Mouse (Mus musculus): ENCODE data around the gene Defb23. TPM values are rescaled to one million over a fixed set of nuclear protein-coding genes. Genes with fewer than 3 reads are reported as not detected.

Defb23 gene
- polyA plus RNA-seq (2015; fragmentation: Nextera tagmentation; extraction: Ambion mirVana) = not detected in 2 replicates

DNA sequence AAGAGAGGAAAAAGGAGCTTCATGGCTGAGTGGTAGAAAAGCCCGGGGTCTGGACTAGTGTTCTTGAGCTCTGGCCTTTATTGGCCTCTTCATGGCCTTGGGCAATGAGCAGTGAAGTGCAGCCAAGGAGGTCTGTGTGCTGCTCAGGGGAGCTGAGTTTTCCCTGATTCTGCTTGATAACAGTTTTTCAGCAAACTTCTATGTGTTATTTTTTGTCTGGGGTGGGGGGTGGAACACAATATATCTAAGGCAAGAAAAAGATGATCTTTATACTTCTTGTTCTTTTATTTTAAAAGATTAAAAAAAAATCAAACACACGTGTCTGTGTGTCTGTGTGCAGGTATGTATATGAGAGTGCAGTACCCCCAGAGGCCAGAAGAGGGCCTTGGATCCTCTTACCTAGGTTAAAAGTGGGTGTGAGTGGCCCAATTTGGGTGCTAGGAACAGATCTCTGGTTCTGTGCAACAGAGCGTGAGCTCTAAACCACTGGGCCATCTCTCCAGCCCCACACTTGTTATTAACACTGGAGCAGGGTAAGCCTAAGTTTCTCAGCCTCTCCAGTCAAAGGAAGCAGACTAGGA lies at the start of gene Defb23:
Gene Defb23, minus strand, starts transcription at position 51 of the 581 bp plus-strand sequence.
- no peak for ATAC-seq (ENCODE audit: low FRiP score, low read depth)
- Histone ChIP-seq H3K27me3 (peaks cover 9% of the 10 kb centered on the region), H3K4me2 (replicated peaks) (no peak within 1 kb of the TSS), H3K4me3 (no peak within 1 kb of the TSS), H3K4me1 (0 out of 2 replicates have a peak, but pooled peaks cover under 1% of the 10 kb centered on the region), H3K27ac (no peak within 1 kb of the TSS), H3K9me3 (no peaks in the 10 kb centered on the region), H3K36me3 (no peaks in the 10 kb centered on the region), H3K9ac (no peak within 1 kb of the TSS)
- WGBS = 81% methylated on average over 3 of the region's 3 CpGs

DNA sequence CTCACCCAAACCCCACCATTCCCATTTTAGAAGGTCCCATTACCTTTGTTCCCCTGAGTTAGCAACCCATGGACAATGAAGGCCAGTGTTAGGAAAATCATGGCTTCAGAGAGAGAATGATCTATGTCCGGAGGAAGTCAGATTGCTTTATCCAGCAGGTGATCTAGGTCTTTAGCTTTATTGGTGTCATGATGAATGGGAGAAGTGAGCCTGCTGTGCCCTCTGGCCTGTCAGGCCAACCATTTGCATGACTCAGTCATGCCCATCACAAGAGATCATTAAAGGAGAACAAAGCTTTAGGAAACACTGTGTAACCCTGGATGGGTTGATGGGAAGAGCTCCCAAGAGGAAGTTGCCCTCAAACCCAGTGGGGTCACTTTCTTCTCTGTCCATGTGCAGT lies 47.2 kb upstream of the Defb23 start, which contains the start of gene Defb26:
Gene Defb26, minus strand, starts transcription at position 101 of the 400 bp plus-strand sequence.
- Histone ChIP-seq H3K9me3 (no peaks in the 10 kb centered on the region), H3K27ac (no peak within 1 kb of the TSS), H3K27me3 (no peaks in the 10 kb centered on the region; the same call in 1 of the 2 replicates), H3K4me3 (no peak within 1 kb of the TSS), H3K36me3 (no peaks in the 10 kb centered on the region), H3K9ac (no peak within 1 kb of the TSS), H3K4me1 (peaks cover 8% of the 10 kb centered on the region; the same call in 1 of the 2 replicates), H3K4me2 (replicated peaks) (no peak within 1 kb of the TSS)
- 85% methylated on average over 1 of the region's 1 CpGs for WGBS
- no peak for ATAC-seq (ENCODE audit: low FRiP score, low read depth)

DNA sequence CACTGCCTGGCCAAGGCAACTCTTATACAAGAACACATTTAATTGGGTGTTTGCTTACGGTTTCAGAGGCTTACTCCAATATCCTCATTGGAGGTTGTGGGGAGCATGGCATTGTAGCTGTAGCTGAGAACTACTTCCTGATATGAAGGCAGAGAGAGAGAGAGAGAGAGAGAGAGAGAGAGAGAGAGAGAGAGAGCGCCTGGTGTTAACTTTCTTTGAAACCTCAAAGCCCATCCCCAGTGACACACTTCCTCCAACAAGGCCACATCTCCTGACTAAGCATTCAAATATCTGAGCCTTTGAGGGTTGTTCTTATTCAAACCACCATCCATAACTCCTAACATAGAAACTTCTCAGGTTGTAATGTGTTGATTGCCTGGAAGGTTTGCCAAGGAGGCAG lies 39.5 kb upstream of the Defb23 start:
- H3K4me1 ChIP-seq = no peaks in the 10 kb centered on the region
- H3K4me3 ChIP-seq = no peak overlapping the region
- no peak for ATAC-seq (ENCODE audit: low FRiP score, low read depth)
- H3K4me2 ChIP-seq (replicated peaks) = no peak overlapping the region
- no peaks in the 10 kb centered on the region for H3K9me3 ChIP-seq
- no peaks in the 10 kb centered on the region for H3K27me3 ChIP-seq
- no peak overlapping the region for H3K9ac ChIP-seq
- no peak overlapping the region for H3K27ac ChIP-seq
- WGBS = 73% methylated on average over 2 of the region's 2 CpGs
- H3K36me3 ChIP-seq = no peaks in the 10 kb centered on the region

DNA sequence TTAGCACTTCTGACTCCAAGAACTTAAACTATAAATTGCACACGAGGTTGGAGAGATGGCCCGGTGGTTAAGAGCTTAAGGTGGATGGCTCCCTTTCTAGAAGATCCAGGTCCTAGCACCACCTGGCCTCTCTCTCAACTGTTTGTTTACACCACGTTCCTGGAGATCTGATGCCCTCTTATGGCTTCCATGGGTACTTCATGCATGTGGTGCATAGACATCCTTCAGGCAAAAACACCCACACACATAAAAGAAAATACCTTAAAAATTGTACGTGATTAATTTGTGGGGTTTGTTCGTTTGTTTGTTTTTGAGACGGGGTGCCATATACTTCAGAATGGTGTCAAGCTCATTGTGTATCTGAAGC lies 36.4 kb upstream of the Defb23 start:
- Histone ChIP-seq H3K27me3 (no peaks in the 10 kb centered on the region), H3K4me1 (no peaks in the 10 kb centered on the region), H3K4me3 (no peak overlapping the region), H3K27ac (no peak overlapping the region), H3K4me2 (replicated peaks) (no peak overlapping the region), H3K36me3 (no peaks in the 10 kb centered on the region), H3K9me3 (no peaks in the 10 kb centered on the region), H3K9ac (no peak overlapping the region)
- no peak for ATAC-seq (ENCODE audit: low FRiP score, low read depth)
- WGBS = 77% methylated on average over 6 of the region's 6 CpGs

DNA sequence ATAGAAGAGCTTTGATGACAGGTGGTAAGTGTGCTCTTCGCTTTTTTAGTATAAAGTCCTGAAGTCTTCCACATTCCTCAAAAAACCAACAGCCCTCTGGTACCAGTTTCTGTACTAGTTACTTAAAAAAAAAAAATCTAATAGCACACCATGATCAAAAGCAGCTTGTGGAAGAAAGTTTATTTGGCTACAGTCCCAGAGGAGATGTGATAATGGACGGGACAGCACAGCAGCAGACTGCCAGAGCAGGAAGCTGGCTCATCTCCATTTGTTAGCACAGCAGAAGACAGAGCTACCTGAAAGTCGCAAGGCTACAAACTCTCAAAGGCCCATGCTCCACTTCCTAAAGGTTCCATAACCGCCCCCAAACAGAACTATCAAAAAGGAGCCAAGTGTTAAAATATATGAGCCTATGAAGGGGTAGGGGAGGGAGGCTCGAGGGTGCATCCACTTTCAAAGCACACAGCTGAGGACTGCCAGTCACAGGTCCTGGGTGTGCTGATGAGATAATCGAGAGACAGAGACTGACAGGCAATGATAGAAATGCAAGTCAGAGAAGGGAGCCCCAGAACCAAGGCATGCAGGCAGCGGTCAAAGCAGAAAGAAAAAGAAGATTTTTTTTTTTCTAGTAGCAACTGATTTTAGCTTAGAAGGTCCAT lies 35.9 kb upstream of the Defb23 start:
- Histone ChIP-seq H3K27ac (no peak overlapping the region), H3K4me3 (no peak overlapping the region), H3K36me3 (no peaks in the 10 kb centered on the region), H3K9ac (no peak overlapping the region), H3K4me2 (replicated peaks) (no peak overlapping the region), H3K9me3 (no peaks in the 10 kb centered on the region), H3K4me1 (no peaks in the 10 kb centered on the region), H3K27me3 (no peaks in the 10 kb centered on the region)
- 71% methylated on average over 7 of the region's 7 CpGs for WGBS
- ATAC-seq (ENCODE audit: low FRiP score, low read depth) = no peak

DNA sequence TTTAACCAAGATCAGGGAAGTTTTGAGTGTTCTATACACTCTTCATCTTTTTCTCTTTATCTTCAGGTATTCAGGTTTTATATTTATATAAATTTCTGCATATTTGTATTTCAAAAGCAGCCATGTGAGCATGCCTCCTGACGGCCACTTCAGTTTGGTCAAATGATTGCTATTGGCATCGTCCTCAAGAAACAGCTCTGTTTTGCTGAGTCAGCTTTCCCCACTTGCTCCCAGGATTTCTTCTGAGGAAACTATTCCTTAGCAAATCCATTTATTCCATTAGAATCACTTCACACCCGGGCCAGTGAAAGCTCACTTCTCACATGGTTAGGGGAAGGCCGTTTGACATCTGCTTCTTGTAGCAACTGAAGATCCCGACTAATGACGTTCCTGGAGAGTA lies 33.6 kb upstream of the Defb23 start:
- Histone ChIP-seq H3K4me2 (replicated peaks) (no peak overlapping the region), H3K36me3 (no peaks in the 10 kb centered on the region), H3K9ac (no peak overlapping the region), H3K27ac (no peak overlapping the region), H3K4me3 (no peak overlapping the region), H3K27me3 (no peaks in the 10 kb centered on the region), H3K4me1 (no peaks in the 10 kb centered on the region), H3K9me3 (no peaks in the 10 kb centered on the region)
- no peak for ATAC-seq (ENCODE audit: low FRiP score, low read depth)
- 62% methylated on average over 6 of the region's 6 CpGs for WGBS

DNA sequence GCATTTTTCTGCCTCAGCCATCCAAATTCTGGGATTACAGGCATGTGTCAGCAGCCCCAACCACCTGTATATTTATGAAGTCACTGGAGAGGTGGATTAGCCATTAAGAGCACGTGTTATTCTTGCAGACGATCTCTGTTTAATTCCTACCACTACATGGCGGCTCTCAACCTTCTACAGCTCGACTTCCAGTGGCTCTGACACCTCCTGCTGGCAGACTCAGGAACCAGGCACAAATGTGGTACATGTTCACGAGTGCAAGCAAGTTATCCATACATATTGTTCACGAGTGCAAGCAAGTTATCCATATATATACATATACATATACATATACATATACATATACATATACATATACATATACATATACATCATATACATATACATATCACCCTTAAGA lies 28.7 kb upstream of the Defb23 start:
- 71% methylated on average over 6 of the region's 6 CpGs for WGBS
- H3K27me3 ChIP-seq = no peaks in the 10 kb centered on the region
- H3K27ac ChIP-seq = no peak overlapping the region
- H3K4me2 ChIP-seq (replicated peaks) = no peak overlapping the region
- H3K9me3 ChIP-seq = no peaks in the 10 kb centered on the region
- H3K4me1 ChIP-seq = no peaks in the 10 kb centered on the region
- no peak for ATAC-seq (ENCODE audit: low FRiP score, low read depth)
- H3K36me3 ChIP-seq = no peaks in the 10 kb centered on the region
- H3K4me3 ChIP-seq = no peak overlapping the region
- H3K9ac ChIP-seq = no peak overlapping the region

DNA sequence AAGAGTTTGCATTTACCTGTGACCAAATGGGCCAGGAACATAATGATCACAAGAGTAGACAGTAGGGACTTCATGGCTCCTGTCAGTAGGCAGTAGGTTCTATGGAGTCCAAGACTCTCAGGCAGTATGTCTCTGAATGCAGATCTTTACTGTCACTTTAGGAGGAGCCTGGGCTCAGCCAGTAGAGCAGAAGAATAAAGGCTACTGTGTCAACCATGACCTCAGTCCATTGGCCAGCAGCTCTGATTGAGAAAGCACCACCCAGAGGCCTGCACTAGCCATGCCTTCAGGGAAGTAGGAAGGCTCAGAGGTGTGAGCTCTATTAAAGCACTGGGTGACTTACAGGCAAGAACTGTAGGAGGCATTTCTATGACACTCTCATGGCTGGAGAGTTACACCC lies 25.6 kb upstream of the Defb23 start, which contains the start of gene Defb22:
Gene Defb22, minus strand, starts transcription at position 101 of the 400 bp plus-strand sequence.
- no peaks in the 10 kb centered on the region for H3K36me3 ChIP-seq
- H3K4me2 ChIP-seq (replicated peaks) = no peak within 1 kb of the TSS
- H3K9ac ChIP-seq = no peak within 1 kb of the TSS
- no peaks in the 10 kb centered on the region for H3K9me3 ChIP-seq
- H3K27ac ChIP-seq = no peak within 1 kb of the TSS
- no peak for ATAC-seq (ENCODE audit: low FRiP score, low read depth)
- H3K27me3 ChIP-seq = no peaks in the 10 kb centered on the region
- H3K4me3 ChIP-seq = no peak within 1 kb of the TSS
- no peaks in the 10 kb centered on the region for H3K4me1 ChIP-seq

DNA sequence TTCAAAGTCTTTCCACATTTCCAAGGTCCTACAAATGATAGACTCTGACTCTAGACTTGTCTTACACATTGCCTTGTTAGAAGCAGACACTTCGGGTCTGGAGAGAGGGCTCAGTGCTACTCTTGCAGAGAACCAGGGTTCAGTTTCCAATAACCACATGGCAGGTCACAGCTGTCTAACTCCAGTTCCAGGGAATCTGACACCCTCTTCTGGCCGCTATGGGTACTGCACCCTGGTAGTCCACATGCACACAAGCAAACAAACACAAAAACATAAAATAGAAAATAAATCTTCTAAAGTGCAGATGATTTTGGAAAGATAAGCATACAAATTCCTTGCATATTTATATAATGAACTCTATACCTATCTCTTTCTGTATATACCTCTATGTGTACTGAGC lies 22.6 kb upstream of the Defb23 start:
- no peak for ATAC-seq (ENCODE audit: low FRiP score, low read depth)
- Histone ChIP-seq H3K4me1 (no peaks in the 10 kb centered on the region), H3K27me3 (no peaks in the 10 kb centered on the region), H3K9ac (no peak overlapping the region), H3K4me2 (replicated peaks) (no peak overlapping the region), H3K4me3 (no peak overlapping the region), H3K27ac (no peak overlapping the region), H3K9me3 (no peaks in the 10 kb centered on the region), H3K36me3 (no peaks in the 10 kb centered on the region)
- 74% methylated on average over 2 of the region's 2 CpGs for WGBS

DNA sequence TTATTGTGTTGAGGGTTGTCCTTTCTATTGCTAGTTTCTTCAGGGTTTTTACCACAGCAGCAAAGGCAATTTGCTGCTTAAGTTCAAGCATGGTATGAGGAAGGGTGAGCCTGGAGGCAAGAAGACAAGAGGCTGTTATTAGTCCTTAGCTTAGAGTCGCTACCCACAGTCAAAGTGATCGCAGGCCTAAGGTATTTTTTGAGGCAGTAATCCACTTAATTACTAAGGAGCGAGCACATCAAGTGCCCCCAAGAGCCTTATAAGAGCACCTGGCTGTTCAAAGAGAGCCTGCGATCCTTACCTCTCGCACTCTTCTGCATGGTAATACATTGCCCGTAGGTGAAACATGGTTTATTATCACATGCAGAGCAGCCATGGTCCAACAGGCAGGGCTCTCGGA lies 17.3 kb upstream of the Defb23 start:
- H3K27ac ChIP-seq = no peak overlapping the region
- no peak overlapping the region for H3K4me2 ChIP-seq (replicated peaks)
- WGBS = 64% methylated on average over 7 of the region's 7 CpGs
- H3K36me3 ChIP-seq = no peaks in the 10 kb centered on the region
- no peaks in the 10 kb centered on the region for H3K9me3 ChIP-seq
- H3K4me3 ChIP-seq = no peak overlapping the region
- H3K27me3 ChIP-seq = no peaks in the 10 kb centered on the region
- ATAC-seq (ENCODE audit: low FRiP score, low read depth) = no peak
- no peak overlapping the region for H3K9ac ChIP-seq
- no peaks in the 10 kb centered on the region for H3K4me1 ChIP-seq

DNA sequence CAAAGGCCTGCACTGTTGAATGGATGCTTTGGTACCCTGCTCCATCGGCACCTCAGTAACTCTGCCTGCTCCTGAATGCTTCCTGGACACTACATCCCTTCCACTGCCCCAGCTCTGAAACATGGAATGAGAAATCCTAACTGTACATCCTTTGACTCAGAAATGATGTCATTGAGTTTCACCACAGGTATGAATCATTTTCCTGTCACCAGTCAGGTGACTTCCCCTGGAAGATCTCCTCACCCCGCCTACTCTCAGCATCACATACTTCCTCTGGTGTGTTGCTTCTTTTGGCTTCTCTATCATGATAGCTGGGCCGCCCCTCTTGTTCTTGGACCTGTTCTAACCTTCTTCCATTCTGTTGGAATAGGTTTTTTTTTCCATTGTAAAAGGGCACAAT lies 16.5 kb upstream of the Defb23 start:
- Histone ChIP-seq H3K9me3 (no peaks in the 10 kb centered on the region), H3K27ac (no peak overlapping the region), H3K4me1 (no peaks in the 10 kb centered on the region), H3K9ac (no peak overlapping the region), H3K4me2 (replicated peaks) (no peak overlapping the region), H3K27me3 (no peaks in the 10 kb centered on the region), H3K36me3 (no peaks in the 10 kb centered on the region), H3K4me3 (no peak overlapping the region)
- WGBS = 88% methylated on average over 3 of the region's 3 CpGs
- ATAC-seq (ENCODE audit: low FRiP score, low read depth) = no peak

DNA sequence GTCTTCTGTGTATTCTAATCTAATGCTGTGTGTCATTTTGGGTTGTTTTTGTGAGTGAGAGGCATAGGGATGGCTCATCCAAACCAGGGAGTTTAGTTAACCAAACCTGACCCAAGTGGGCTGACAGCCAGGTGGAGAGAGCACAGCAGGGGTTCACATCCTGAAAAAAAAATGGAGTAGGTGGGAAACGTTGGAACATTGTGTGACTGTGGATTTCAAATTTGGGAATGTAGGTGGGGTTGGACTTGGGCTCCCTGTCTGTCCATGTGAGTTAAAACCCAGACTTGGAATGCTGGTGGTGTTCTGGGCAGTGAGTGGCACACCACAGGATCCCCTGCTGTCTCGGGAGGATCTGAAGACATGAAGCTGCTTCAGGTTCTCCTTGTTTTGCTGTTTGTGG lies 12.3 kb upstream of the Defb23 start, which contains the start of gene Defb20:
Gene Defb20, plus strand, starts transcription at position 301 of the 400 bp plus-strand sequence.
- no peaks in the 10 kb centered on the region for H3K9me3 ChIP-seq
- H3K4me3 ChIP-seq = no peak within 1 kb of the TSS
- no peak within 1 kb of the TSS for H3K27ac ChIP-seq
- H3K4me1 ChIP-seq = no peaks in the 10 kb centered on the region
- H3K9ac ChIP-seq = no peak within 1 kb of the TSS
- H3K4me2 ChIP-seq (replicated peaks) = no peak within 1 kb of the TSS
- ATAC-seq (ENCODE audit: low FRiP score, low read depth) = no peak
- 0 out of 2 replicates have a peak, but pooled peaks cover 7% of the 10 kb centered on the region for H3K27me3 ChIP-seq
- H3K36me3 ChIP-seq = no peaks in the 10 kb centered on the region
- 57% methylated on average over 2 of the region's 2 CpGs for WGBS

DNA sequence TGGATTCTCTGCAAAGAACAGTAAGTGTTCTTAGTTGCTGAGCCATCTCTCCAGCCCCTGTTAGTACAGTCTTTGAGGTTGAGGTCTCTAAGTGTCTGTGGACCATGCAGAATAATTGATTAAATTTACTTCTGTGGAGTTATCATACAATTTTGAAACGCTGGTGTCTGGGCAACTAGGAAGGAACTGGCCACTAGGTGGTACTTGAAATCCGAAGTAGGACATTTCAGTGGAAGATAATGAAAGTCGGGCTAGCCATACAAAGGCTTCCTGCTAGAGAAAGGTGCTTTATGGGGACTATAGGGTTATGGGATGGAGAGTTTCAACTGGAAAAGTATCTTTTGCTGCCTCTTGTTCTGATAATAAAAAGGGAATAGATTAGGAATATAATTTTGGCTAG lies 8.0 kb upstream of the Defb23 start:
- WGBS = 34% methylated on average over 3 of the region's 3 CpGs
- Histone ChIP-seq H3K4me2 (replicated peaks) (no peak overlapping the region), H3K27ac (no peak overlapping the region), H3K27me3 (peaks cover 11% of the 10 kb centered on the region), H3K4me3 (no peak overlapping the region), H3K9ac (no peak overlapping the region), H3K4me1 (no peaks in the 10 kb centered on the region), H3K36me3 (no peaks in the 10 kb centered on the region), H3K9me3 (no peaks in the 10 kb centered on the region)
- ATAC-seq (ENCODE audit: low FRiP score, low read depth) = no peak

All from limb, embryonic 13.5 days (tissue).